Mouse (Mus musculus) heart, embryonic 14.5 days (tissue): ENCODE data around the gene Gm10842. TPM values are rescaled to one million over a fixed set of nuclear protein-coding genes. Genes with fewer than 3 reads are reported as not detected.

Source experiments
- ATAC-seq: fragments of 200-750 bp; cut with Nextera tagmentation; 2 replicates; pipeline ENCODE4 v1.8.0; 2017; ENCODE audit warnings: low read depth, moderate TSS enrichment; ENCODE audit not compliant: insufficient number of reproducible peaks, insufficient read depth, low FRiP score
- H3K27ac ChIP-seq, 2 experiments: fragments of 200-500 bp in 1 of 2; fragments of 300-500 bp in 1 of 2; sonication (generic) in 1 of 2; replicated peaks in 1 of 2; 2 replicates each; pipeline ENCODE4 v1.5.1; 2012 to 2014; ENCODE audit warnings: low read depth in 2 of 2, low read length in 2 of 2, control low read depth in 1 of 2, mild to moderate bottlenecking in 1 of 2, mixed read lengths in 1 of 2; ENCODE audit not compliant: control insufficient read depth in 1 of 2, insufficient read depth in 1 of 2
- H3K27me3 ChIP-seq: fragments of 300-500 bp; sonication (generic); 2 replicates; pipeline ENCODE4 v1.6.1; 2014; ENCODE audit warnings: mild to moderate bottlenecking, low read length, control low read depth; ENCODE audit not compliant: control insufficient read depth, insufficient read depth
- H3K36me3 ChIP-seq: fragments of 300-500 bp; sonication (generic); 2 replicates; pipeline ENCODE4 v1.6.1; 2014; ENCODE audit warnings: mild to moderate bottlenecking, control low read depth, low read length, mixed read lengths; ENCODE audit not compliant: control insufficient read depth, insufficient read depth
- H3K4me1 ChIP-seq, 2 experiments: fragments of 200-500 bp in 1 of 2; fragments of 300-500 bp in 1 of 2; sonication (generic) in 1 of 2; 2 replicates each; pipeline ENCODE4 v1.6.1; 2012 to 2014; ENCODE audit warnings: low read length in 2 of 2, control low read depth in 1 of 2, mixed read lengths in 1 of 2; ENCODE audit not compliant: control insufficient read depth in 2 of 2, insufficient read depth in 2 of 2
- H3K4me2 ChIP-seq: fragments of 300-500 bp; sonication (generic); 2 replicates; pipeline ENCODE4 v1.6.1; 2014; ENCODE audit warnings: mild to moderate bottlenecking, low read length
- H3K4me3 ChIP-seq, 2 experiments: fragments of 200-500 bp in 1 of 2; fragments of 300-500 bp in 1 of 2; sonication (generic) in 1 of 2; 2 replicates each; pipeline ENCODE4 v1.5.1; 2012 to 2014; ENCODE audit warnings: low read length in 2 of 2, mild to moderate bottlenecking in 2 of 2, control low read depth in 1 of 2, low read depth in 1 of 2, moderate library complexity in 1 of 2; ENCODE audit not compliant: control insufficient read depth in 1 of 2, insufficient read depth in 1 of 2
- H3K9ac ChIP-seq: fragments of 300-500 bp; sonication (generic); 2 replicates; pipeline ENCODE4 v1.6.1; 2014; ENCODE audit warnings: mild to moderate bottlenecking, low read length
- H3K9me3 ChIP-seq: fragments of 300-500 bp; sonication (generic); 2 replicates; pipeline ENCODE4 v1.6.1; 2016; ENCODE audit warnings: low read length, control low read depth; ENCODE audit not compliant: control insufficient read depth
- WGBS: fragments of 180-500 bp; shearing (Covaris S2); extraction: QIAGEN DNeasy Blood & Tissue Kit; methylation state at CpG from one replicate; pipeline ENCODE4 v1.1.7; 2014; 5-methylcytosine and 5-hydroxymethylcytosine counted together
- polyA plus RNA-seq: library from polyadenylated mRNA; unstranded; fragments of >200 nt; fragmentation: Nextera tagmentation; extraction: Ambion mirVana; gene quantifications from 2 replicates; pipeline ENCODE4 v1.2.1, GENCODE M21; 2014

Gene Gm10842
- polyA plus RNA-seq, 1 experiment from 2014 or later: not detected

- peaks cover 3% of the 10 kb centered on the region; the same call in 1 of the 2 replicates for H3K27me3 ChIP-seq
- no peak overlapping the region for H3K4me3 ChIP-seq
- WGBS: 90% methylated on average over 10 of the region's 10 CpGs
- ATAC-seq: no peak
- H3K4me2 ChIP-seq: no peak overlapping the region
- H3K36me3 ChIP-seq: no peaks in the 10 kb centered on the region
- H3K27ac ChIP-seq: no peak overlapping the region
- no peaks in the 10 kb centered on the region for H3K4me1 ChIP-seq
- no peak overlapping the region for H3K9ac ChIP-seq
- peaks cover 19% of the 10 kb centered on the region for H3K9me3 ChIP-seq
Observed at GRCm38 (mm10) chr11:105166780-105167179, 20.1 kb downstream of the Gm10842 start.

GRCm38 (mm10) chr11:105178516-105178915 is 31.8 kb downstream of the Gm10842 start, which contains the start of gene Tlk2:
Tlk2 (plus strand) TSS chr11:105178807.
- WGBS: 44% methylated on average over 2 of the region's 2 CpGs
- no peaks in the 10 kb centered on the region for H3K9me3 ChIP-seq
- H3K4me2 ChIP-seq: peak within 1 kb of the TSS; percentile 92
- peaks cover 3 to 23% of the 10 kb centered on the region in 2 experiments; a peak in 3 of 4 replicates for H3K4me1 ChIP-seq
- H3K4me3 ChIP-seq: peak within 1 kb of the TSS in 1 of 2 experiments; percentile 87; a peak in 2 of 4 replicates
- ATAC-seq: no peak
- H3K27me3 ChIP-seq: no peaks in the 10 kb centered on the region
- no peaks in the 10 kb centered on the region for H3K36me3 ChIP-seq
- peak within 1 kb of the TSS in 1 of 2 experiments; percentile 96; a peak in 2 of 4 replicates for H3K27ac ChIP-seq
- peak within 1 kb of the TSS; percentile 98; the same call in 1 of the 2 replicates for H3K9ac ChIP-seq

GRCm38 (mm10) chr11:105179523-105179922 is 32.8 kb downstream of the Gm10842 start:
- H3K4me3 ChIP-seq: peak overlapping the region in 1 of 2 experiments; percentile 87; a peak in 2 of 4 replicates
- 70% methylated on average over 4 of the region's 4 CpGs for WGBS
- no peaks in the 10 kb centered on the region for H3K27me3 ChIP-seq
- H3K9me3 ChIP-seq: no peaks in the 10 kb centered on the region
- H3K36me3 ChIP-seq: peaks cover 8% of the 10 kb centered on the region
- H3K9ac ChIP-seq: peak overlapping the region; percentile 98; the same call in 1 of the 2 replicates
- no peak for ATAC-seq
- H3K27ac ChIP-seq: peak overlapping the region in 1 of 2 experiments; percentile 96; a peak in 2 of 4 replicates
- H3K4me1 ChIP-seq: peaks cover 3 to 23% of the 10 kb centered on the region in 2 experiments; a peak in 3 of 4 replicates
- peak overlapping the region; percentile 92 for H3K4me2 ChIP-seq

- Histone ChIP-seq H3K4me2 (peak overlapping the region; percentile 92), H3K4me1 (peaks cover 3 to 23% of the 10 kb centered on the region in 2 experiments; a peak in 3 of 4 replicates), H3K27ac (peak overlapping the region; percentile 94 to 96), H3K9me3 (no peaks in the 10 kb centered on the region), H3K36me3 (peaks cover 17% of the 10 kb centered on the region), H3K4me3 (peak overlapping the region; percentile 69 to 87), H3K27me3 (no peaks in the 10 kb centered on the region), H3K9ac (peak overlapping the region; percentile 98)
- 2% methylated on average over 26 of the region's 35 CpGs for WGBS
- ATAC-seq: peak; percentile 36
Observed at GRCm38 (mm10) chr11:105180471-105181091, 33.9 kb downstream of the Gm10842 start.

- peaks cover 3 to 23% of the 10 kb centered on the region in 2 experiments; a peak in 3 of 4 replicates for H3K4me1 ChIP-seq
- no peaks in the 10 kb centered on the region for H3K27me3 ChIP-seq
- no peaks in the 10 kb centered on the region for H3K9me3 ChIP-seq
- under 1% methylated on average over 43 of the region's 60 CpGs for WGBS
- peak overlapping the region; percentile 94 to 96 for H3K27ac ChIP-seq
- peak overlapping the region; percentile 99 for H3K9ac ChIP-seq
- ATAC-seq: peak; percentile 97
- H3K36me3 ChIP-seq: peaks cover 23% of the 10 kb centered on the region
- H3K4me2 ChIP-seq: peak overlapping the region; percentile 92
- H3K4me3 ChIP-seq: peak overlapping the region; percentile 78 to 87
Observed at GRCm38 (mm10) chr11:105181126-105181637, 34.5 kb downstream of the Gm10842 start.

- peak overlapping the region; percentile 99 for H3K9ac ChIP-seq
- peak overlapping the region; percentile 66 to 96 for H3K27ac ChIP-seq
- WGBS: 6% methylated on average over 56 of the region's 89 CpGs
- peaks cover 29% of the 10 kb centered on the region for H3K36me3 ChIP-seq
- no peaks in the 10 kb centered on the region for H3K27me3 ChIP-seq
- no peaks in the 10 kb centered on the region for H3K9me3 ChIP-seq
- H3K4me3 ChIP-seq: peak overlapping the region; percentile 78 to 87
- peaks cover 3 to 23% of the 10 kb centered on the region in 2 experiments; a peak in 3 of 4 replicates for H3K4me1 ChIP-seq
- ATAC-seq: peak; percentile 53
- H3K4me2 ChIP-seq: peak overlapping the region; percentile 92
Observed at GRCm38 (mm10) chr11:105181689-105182460, 35.2 kb downstream of the Gm10842 start.

GRCm38 (mm10) chr11:105182461-105182855 is 35.8 kb downstream of the Gm10842 start:
- peak overlapping the region; percentile 78 to 87 for H3K4me3 ChIP-seq
- peaks cover 3 to 23% of the 10 kb centered on the region in 2 experiments; a peak in 3 of 4 replicates for H3K4me1 ChIP-seq
- peaks cover 32% of the 10 kb centered on the region for H3K36me3 ChIP-seq
- H3K9me3 ChIP-seq: no peaks in the 10 kb centered on the region
- peak overlapping the region; percentile 92 for H3K4me2 ChIP-seq
- no peak for ATAC-seq
- H3K9ac ChIP-seq: peak overlapping the region; percentile 99
- 7% methylated on average over 4 of the region's 4 CpGs for WGBS
- H3K27me3 ChIP-seq: no peaks in the 10 kb centered on the region
- peak overlapping the region; percentile 66 to 96 for H3K27ac ChIP-seq
